Mouse (Mus musculus) intestine, embryonic 16.5 days (tissue): ENCODE data around the gene Ccdc63. TPM values are rescaled to one million over a fixed set of nuclear protein-coding genes. Genes with fewer than 3 reads are reported as not detected.

ENCODE experiments used
- ATAC-seq: fragments of 200-750 bp; cut with Nextera tagmentation; 2 replicates; pipeline ENCODE4 v1.8.0; 2017; ENCODE audit warnings: moderate TSS enrichment, moderate library complexity
- H3K27ac ChIP-seq: fragments of 300-500 bp; sonication (generic); 2 replicates; pipeline ENCODE4 v1.5.1; 2014; ENCODE audit warnings: mild to moderate bottlenecking, low read length
- H3K27me3 ChIP-seq: fragments of 300-500 bp; sonication (generic); replicated peaks from 2 replicates; pipeline ENCODE4 v1.6.1; 2014; ENCODE audit warnings: low read length, control low read depth, mixed read lengths; ENCODE audit not compliant: control insufficient read depth, insufficient read depth
- H3K36me3 ChIP-seq: fragments of 300-500 bp; sonication (generic); 2 replicates; pipeline ENCODE4 v1.6.1; 2014; ENCODE audit warnings: low read length, control low read depth; ENCODE audit not compliant: control insufficient read depth, insufficient read depth
- H3K4me1 ChIP-seq: fragments of 300-500 bp; sonication (generic); 2 replicates; pipeline ENCODE4 v1.6.1; 2014; ENCODE audit warnings: low read length, control low read depth, mixed read lengths; ENCODE audit not compliant: control insufficient read depth, insufficient read depth
- H3K4me2 ChIP-seq: fragments of 300-500 bp; sonication (generic); 2 replicates; pipeline ENCODE4 v1.6.1; 2014; ENCODE audit warnings: low read depth, low read length, control low read depth
- H3K4me3 ChIP-seq: fragments of 300-500 bp; sonication (generic); 2 replicates; pipeline ENCODE4 v1.5.1; 2014; ENCODE audit warnings: mild to moderate bottlenecking, low read length
- H3K9ac ChIP-seq: fragments of 300-500 bp; sonication (generic); 2 replicates; pipeline ENCODE4 v1.6.1; 2014; ENCODE audit warnings: low read depth, low read length
- H3K9me3 ChIP-seq: fragments of 300-500 bp; sonication (generic); 2 replicates; pipeline ENCODE4 v1.6.1; 2016; ENCODE audit warnings: low read length, control low read depth; ENCODE audit not compliant: control insufficient read depth
- WGBS: fragments of 180-500 bp; shearing (Covaris S2); extraction: QIAGEN DNeasy Blood & Tissue Kit; methylation state at CpG from one replicate; pipeline ENCODE4 v1.1.7; 2014; 5-methylcytosine and 5-hydroxymethylcytosine counted together
- polyA plus RNA-seq: library from polyadenylated mRNA; unstranded; fragments of >200 nt; fragmentation: Nextera tagmentation; extraction: Ambion mirVana; gene quantifications from 2 replicates; pipeline ENCODE4 v1.2.1, GENCODE M21; 2015

The Ccdc63 gene
- polyA plus RNA-seq, 1 experiment from 2014 or later, result not detected

DNA sequence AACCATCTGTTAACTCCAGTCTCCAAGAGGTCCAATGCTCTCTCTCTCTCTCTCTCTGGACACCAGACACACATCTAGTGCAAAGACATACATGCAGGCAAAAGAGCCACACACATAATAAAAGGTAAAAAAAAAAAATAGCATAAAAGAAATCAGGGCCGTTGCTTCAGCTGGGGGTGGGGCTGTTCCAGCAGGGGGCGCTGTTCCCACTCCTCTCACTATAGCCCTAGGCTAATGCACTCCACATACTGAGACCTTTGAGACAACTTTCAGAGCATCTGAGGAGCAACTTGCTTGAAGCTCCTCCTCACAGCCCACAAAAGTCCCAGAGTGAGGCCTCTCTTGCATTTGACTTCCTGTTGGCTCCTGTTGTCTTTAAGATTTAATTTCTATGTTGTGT, 36.4 kb downstream of the Ccdc63 start:
- no peaks in the 10 kb centered on the region for H3K9me3 ChIP-seq
- H3K27ac ChIP-seq, result no peak overlapping the region
- peaks cover 9% of the 10 kb centered on the region for H3K27me3 ChIP-seq
- no peak overlapping the region for H3K4me3 ChIP-seq
- no peaks in the 10 kb centered on the region for H3K4me1 ChIP-seq
- WGBS, result 35% methylated on average over 2 of the region's 2 CpGs
- H3K9ac ChIP-seq, result no peak overlapping the region
- H3K36me3 ChIP-seq, result no peaks in the 10 kb centered on the region
- no peak overlapping the region for H3K4me2 ChIP-seq
- no peak for ATAC-seq

DNA sequence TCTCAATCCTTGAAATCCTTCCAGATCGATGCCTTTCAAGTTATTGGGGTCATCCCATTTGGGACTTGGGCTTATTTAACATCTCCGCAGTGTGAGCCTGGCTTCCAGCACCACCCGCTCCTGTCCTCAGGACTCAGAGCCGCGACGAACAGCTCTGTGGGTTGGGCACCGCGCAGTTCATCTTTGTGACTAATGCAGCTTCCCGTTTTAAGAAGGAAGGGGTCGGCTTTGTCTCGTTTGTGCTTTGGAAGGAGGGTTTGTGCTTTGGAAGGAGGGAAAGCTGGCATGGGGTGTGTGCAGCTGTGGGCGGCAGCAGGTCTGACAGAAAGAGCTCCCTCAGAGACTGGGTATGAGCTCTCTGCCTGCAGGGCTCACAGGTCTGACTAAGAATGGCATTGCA, 37.5 kb downstream of the Ccdc63 start:
- Histone ChIP-seq H3K36me3 (no peaks in the 10 kb centered on the region), H3K4me2 (no peak overlapping the region), H3K27me3 (peaks cover 9% of the 10 kb centered on the region), H3K9ac (no peak overlapping the region), H3K4me1 (no peaks in the 10 kb centered on the region), H3K4me3 (no peak overlapping the region), H3K9me3 (no peaks in the 10 kb centered on the region), H3K27ac (no peak overlapping the region)
- WGBS, result 44% methylated on average over 12 of the region's 12 CpGs
- no peak for ATAC-seq

DNA sequence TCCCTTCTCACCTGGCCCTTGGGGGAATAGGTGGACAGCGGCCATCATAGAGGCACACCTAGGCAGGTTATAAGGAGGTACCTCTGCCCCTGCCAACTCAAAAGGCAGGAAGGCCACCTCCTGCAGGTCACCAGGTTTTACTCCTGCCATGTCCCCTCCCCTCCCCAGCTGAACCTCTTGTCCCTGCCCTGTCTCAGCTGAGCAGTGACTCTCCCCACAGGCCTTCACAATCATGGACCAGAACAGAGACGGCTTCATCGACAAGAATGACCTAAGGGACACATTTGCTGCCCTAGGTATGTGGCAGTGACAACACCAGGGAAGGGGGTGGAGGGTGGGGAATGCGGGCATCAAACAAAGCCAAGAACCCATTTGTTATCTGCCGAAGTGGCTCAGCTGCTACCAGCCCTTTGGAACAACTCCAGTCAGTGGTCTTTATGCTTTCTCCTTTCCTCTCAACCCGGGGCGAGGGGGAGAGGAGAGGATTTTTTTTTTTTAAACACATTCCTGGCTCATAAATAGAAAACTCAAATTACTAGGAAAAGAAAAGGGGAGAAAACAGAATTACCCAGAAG, 38.1 kb downstream of the Ccdc63 start:
- H3K4me2 ChIP-seq, result no peak overlapping the region
- H3K27ac ChIP-seq, result no peak overlapping the region
- peaks cover 9% of the 10 kb centered on the region for H3K27me3 ChIP-seq
- H3K9me3 ChIP-seq, result no peaks in the 10 kb centered on the region
- 24% methylated on average over 7 of the region's 7 CpGs for WGBS
- no peak overlapping the region for H3K4me3 ChIP-seq
- no peaks in the 10 kb centered on the region for H3K36me3 ChIP-seq
- no peak overlapping the region for H3K9ac ChIP-seq
- no peak for ATAC-seq
- no peaks in the 10 kb centered on the region for H3K4me1 ChIP-seq

DNA sequence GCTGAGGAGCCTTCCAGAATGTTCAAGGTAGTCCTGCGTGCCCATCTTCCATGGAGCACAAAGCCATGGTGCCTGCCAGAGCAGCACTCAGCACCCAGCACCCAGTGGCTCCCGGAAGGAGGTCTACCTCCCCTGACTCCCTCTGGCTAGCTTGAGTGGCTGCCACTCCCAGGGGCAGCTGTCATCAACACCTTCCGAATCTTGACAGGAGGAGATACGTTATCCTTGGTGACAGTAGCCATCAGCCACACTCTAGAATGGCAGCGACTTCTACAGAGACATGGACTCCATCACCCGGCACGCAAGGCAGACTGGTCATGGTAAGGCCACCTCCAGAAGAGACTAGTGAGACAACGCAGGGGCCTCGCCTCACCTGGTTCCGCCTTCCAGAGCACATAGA, 46.2 kb downstream of the Ccdc63 start:
- Histone ChIP-seq H3K4me2 (no peak overlapping the region), H3K9ac (no peak overlapping the region), H3K27ac (no peak overlapping the region), H3K4me3 (no peak overlapping the region), H3K9me3 (no peaks in the 10 kb centered on the region), H3K27me3 (no peaks in the 10 kb centered on the region), H3K36me3 (no peaks in the 10 kb centered on the region), H3K4me1 (no peaks in the 10 kb centered on the region)
- ATAC-seq, result no peak
- WGBS, result 86% methylated on average over 10 of the region's 10 CpGs

DNA sequence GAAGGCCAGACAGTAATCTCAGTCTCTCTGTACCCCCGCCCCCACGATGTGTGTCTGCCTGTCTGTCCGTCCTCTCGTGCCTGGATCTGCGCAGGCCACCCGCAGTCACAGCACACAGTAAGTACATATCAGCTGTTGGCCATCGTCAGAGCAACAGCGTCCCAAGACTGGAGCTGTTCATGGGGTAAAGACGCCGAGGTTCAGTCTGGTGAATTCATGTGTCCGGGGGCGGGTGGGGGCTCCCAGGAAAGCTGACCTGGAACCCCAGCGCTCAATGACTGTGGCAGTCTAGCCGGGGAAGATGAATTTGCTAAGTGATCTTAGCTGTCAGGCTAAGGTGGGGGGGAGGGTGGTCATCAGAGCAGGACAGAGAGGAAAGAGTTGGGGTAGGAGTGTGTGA, 46.9 kb downstream of the Ccdc63 start:
- no peak overlapping the region for H3K4me3 ChIP-seq
- 83% methylated on average over 14 of the region's 14 CpGs for WGBS

DNA sequence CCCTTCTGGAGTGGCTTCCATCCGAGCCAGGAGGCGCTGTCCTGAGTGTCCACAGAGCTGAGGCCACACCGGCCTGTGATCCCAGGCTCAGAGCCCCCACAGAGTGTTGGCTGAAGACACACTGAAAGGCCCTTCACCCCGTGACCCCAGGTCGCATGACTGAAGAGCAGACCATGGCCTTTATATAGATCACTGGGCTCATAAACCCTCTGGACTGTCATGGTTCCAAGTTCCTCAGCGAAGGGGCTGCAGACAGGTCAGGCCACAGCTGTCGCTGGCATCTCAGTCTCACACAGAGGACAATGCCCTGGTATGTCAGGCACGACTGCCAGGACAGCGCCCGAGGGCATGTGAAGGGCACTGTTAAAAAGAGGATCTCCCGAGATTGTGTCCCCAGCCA, 47.8 kb downstream of the Ccdc63 start:
- H3K4me3 ChIP-seq, result no peak overlapping the region
- WGBS, result 76% methylated on average over 11 of the region's 11 CpGs
- H3K4me2 ChIP-seq, result no peak overlapping the region
- no peak overlapping the region for H3K27ac ChIP-seq
- H3K9me3 ChIP-seq, result no peaks in the 10 kb centered on the region
- H3K4me1 ChIP-seq, result no peaks in the 10 kb centered on the region
- ATAC-seq, result no peak
- H3K9ac ChIP-seq, result no peak overlapping the region
- no peaks in the 10 kb centered on the region for H3K27me3 ChIP-seq
- no peaks in the 10 kb centered on the region for H3K36me3 ChIP-seq

More for the DNA sequence above, 46.9 kb downstream of the Ccdc63 start:
- Histone ChIP-seq H3K4me2 (no peak overlapping the region), H3K27ac (no peak overlapping the region), H3K36me3 (no peaks in the 10 kb centered on the region), H3K9ac (no peak overlapping the region), H3K9me3 (no peaks in the 10 kb centered on the region), H3K4me1 (no peaks in the 10 kb centered on the region), H3K27me3 (no peaks in the 10 kb centered on the region)
- no peak for ATAC-seq

DNA sequence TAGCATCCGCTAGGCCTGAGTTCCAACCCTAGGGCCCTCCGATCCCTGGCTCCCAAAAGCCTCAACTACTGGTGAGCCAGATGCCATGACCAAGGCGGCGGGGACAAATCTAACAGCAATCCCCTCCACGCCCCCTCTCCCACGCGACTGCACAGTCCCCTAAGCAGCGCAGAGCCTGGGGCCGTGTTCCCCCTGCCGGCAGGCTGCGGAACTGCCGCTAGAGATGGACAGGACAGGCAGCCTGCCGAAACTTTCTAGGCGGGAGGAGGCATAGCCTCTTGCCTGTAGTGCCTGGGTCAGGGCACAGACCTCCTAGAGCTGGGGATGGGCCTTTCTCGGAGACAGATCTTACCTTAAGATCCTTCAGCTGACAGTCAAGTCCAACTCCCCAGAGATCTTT, 49.6 kb downstream of the Ccdc63 start:
- WGBS, result 18% methylated on average over 15 of the region's 15 CpGs

DNA sequence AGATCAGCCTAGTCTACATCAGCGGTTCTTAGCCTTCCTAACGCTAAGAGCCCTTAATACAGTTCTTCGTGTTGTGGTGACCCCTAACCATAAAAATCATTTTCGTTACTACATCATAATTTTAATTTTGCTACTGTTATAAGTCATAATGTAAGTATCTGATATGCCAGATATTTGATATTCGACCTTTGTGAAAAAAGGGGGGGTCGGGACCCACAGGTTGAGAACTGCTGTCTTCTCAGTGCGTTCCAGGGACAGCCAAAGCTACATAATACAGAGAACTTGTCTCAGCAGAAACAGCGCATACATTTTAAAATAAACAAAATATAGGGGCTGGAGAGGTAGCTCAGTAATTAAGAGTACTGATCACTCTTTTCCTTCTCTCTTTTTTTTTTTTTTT, 51.0 kb downstream of the Ccdc63 start:
- Histone ChIP-seq H3K4me1 (0 out of 2 replicates have a peak, but pooled peaks cover 2% of the 10 kb centered on the region), H3K9me3 (no peaks in the 10 kb centered on the region), H3K4me3 (no peak overlapping the region), H3K27me3 (no peaks in the 10 kb centered on the region), H3K9ac (no peak overlapping the region), H3K27ac (no peak overlapping the region), H3K4me2 (no peak overlapping the region), H3K36me3 (no peaks in the 10 kb centered on the region)
- no peak for ATAC-seq
- 81% methylated on average over 8 of the region's 8 CpGs for WGBS

More for the DNA sequence above, 49.6 kb downstream of the Ccdc63 start:
- Histone ChIP-seq H3K4me3 (no peak overlapping the region), H3K4me2 (no peak overlapping the region), H3K36me3 (no peaks in the 10 kb centered on the region), H3K9me3 (no peaks in the 10 kb centered on the region), H3K27ac (no peak overlapping the region), H3K9ac (no peak overlapping the region), H3K27me3 (no peaks in the 10 kb centered on the region), H3K4me1 (0 out of 2 replicates have a peak, but pooled peaks cover 2% of the 10 kb centered on the region)
- ATAC-seq, result peak; percentile 26; the same call in 1 of the 2 replicates

DNA sequence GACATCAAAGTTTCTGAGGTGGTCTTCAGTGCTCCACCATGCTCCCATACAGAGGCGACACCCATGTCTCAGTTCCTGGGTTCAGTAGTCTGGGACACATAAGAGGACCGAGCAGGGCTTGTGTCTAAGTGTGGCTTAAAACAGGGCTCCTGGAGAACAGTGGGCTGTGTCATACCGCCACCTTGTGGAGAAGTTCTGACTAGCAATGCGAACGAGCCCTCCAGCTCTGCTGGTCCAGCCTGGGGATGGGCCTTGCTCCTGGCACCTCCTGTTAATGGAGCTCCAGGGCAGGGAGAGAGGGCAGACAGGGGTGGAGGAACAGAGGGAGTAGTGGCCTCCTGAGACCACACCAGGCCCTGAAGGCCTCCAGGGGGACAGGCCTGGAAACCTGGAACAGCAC, 51.7 kb downstream of the Ccdc63 start:
- H3K27ac ChIP-seq, result no peak overlapping the region
- no peaks in the 10 kb centered on the region for H3K9me3 ChIP-seq
- no peak overlapping the region for H3K4me3 ChIP-seq
- H3K4me2 ChIP-seq, result no peak overlapping the region
- H3K36me3 ChIP-seq, result no peaks in the 10 kb centered on the region
- peak; percentile 81 for ATAC-seq
- WGBS, result under 1% methylated on average over 5 of the region's 5 CpGs
- H3K27me3 ChIP-seq, result no peaks in the 10 kb centered on the region
- H3K4me1 ChIP-seq, result 0 out of 2 replicates have a peak, but pooled peaks cover 2% of the 10 kb centered on the region
- H3K9ac ChIP-seq, result no peak overlapping the region

DNA sequence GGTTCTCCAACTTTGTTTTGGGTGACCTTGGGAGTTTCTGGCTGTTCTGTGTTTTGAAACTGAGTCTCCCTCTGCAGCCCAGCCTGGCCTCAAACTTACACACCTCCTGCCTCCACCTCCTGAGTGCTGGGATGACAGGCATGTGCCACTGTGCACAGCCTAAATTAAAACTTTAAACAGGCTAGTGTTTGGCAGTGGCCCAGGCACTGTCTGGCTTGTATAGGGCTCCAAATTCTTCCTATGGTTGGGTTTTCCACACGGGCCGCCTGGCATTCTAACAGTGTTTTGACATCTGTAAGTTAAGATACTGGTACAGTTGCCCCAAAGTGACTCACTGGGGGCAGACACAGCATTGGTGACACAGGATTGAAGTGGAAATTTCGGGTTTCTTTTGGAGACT, 54.5 kb downstream of the Ccdc63 start:
- H3K27me3 ChIP-seq, result no peaks in the 10 kb centered on the region
- H3K4me2 ChIP-seq, result no peak overlapping the region
- no peaks in the 10 kb centered on the region for H3K36me3 ChIP-seq
- H3K27ac ChIP-seq, result no peak overlapping the region
- H3K4me3 ChIP-seq, result no peak overlapping the region
- 59% methylated on average over 3 of the region's 3 CpGs for WGBS
- no peaks in the 10 kb centered on the region for H3K9me3 ChIP-seq
- no peak for ATAC-seq
- no peak overlapping the region for H3K9ac ChIP-seq
- H3K4me1 ChIP-seq, result 0 out of 2 replicates have a peak, but pooled peaks cover 2% of the 10 kb centered on the region
